Mouse (Mus musculus) megakaryocyte, adult 5-6 weeks (primary cell): Measurements from ENCODE around the gene Selenos. TPM values are rescaled to one million over a fixed set of nuclear protein-coding genes. Genes with fewer than 3 reads are reported as not detected.

ENCODE experiments used
- ATAC-seq: 2 replicates; pipeline ENCODE4 v1.8.0; 2016; ENCODE audit warnings: mild to moderate bottlenecking, inconsistent platforms; ENCODE audit not compliant: poor library complexity, severe bottlenecking
- total RNA-seq, 2 experiments: library from RNA; stranded (forward) in 1 of 2; stranded (reverse) in 1 of 2; fragments of 153-499, 151-499 nt in 1 of 2; fragments of 221-1000, 200-1000 nt in 1 of 2; gene quantifications; 2 replicates each; pipeline versions ENCODE4 v1.2.3 to v1.2.4; 2015 to 2017

Selenos gene
- total RNA-seq, 2 experiments from 2014 or later: 84.5 to 122 TPM

- ATAC-seq: no peak
Measured at GRCm38 (mm10) chr7:66083757-66084156, 4.3 kb downstream of the Selenos start.

DNA sequence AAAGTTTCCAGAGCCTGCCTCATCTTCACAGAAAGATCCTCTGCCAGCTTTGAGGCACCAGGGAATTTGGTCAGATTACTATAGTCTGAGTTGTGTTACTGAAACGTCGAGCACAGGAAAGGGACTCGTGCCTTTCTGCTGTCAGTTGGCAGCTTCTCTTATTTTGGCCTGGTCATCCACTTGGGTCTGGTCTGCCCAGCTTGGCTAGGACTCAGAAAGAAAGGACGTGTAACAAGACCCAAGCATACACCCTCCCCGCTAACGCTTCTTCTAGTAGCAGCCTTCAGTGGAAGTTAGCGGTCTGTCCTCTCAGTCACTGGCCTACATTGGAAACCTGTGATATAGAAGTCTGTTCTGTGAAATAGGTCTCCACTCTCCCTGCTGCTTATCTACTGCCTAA, 5.1 kb downstream of the Selenos start:
- no peak for ATAC-seq

GRCm38 (mm10) chr7:66087652-66088051, 8.2 kb downstream of the Selenos start:
- ATAC-seq: no peak

DNA sequence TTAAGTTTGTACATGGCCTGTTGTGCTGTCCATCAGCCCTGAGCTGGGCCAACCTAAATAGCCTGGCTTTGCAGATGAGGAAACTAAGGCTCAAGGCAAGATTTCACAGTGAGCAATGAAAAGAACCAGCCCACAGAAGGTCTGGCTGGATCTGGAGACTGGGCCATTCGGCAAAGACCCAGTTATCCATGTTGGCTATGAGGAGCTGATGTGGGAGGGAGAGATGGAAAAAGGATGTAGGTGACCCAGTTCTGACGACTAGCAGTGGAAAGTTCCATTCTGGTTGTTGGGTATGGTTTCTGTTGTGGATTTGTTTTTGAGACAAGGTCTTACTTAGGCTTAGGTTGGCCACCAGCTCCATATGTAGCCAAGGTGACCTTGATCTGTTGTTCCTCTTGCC, 8.6 kb downstream of the Selenos start:
- ATAC-seq: no peak

- no peak for ATAC-seq
Measured at GRCm38 (mm10) chr7:66090676-66091190, 11.3 kb downstream of the Selenos start.

DNA sequence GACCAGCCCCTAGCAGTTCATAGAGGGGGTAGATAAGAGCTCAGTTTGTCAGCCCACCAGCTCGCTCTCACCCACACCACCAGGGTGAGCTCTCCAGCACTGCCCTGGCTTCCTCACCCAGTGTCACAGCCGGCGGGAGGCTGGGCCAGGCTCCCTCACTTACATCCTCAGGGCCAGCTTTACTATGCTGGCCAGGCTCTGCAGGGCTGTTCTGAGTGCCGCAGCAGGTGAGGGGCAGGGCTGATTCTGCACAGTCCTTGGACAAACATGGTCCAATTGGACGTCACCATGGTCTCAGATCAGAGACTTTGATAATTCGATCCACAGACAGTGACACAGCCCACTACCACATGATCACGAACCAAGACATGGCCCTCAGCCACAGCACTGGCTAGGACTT, 12.1 kb downstream of the Selenos start:
- ATAC-seq: no peak

DNA sequence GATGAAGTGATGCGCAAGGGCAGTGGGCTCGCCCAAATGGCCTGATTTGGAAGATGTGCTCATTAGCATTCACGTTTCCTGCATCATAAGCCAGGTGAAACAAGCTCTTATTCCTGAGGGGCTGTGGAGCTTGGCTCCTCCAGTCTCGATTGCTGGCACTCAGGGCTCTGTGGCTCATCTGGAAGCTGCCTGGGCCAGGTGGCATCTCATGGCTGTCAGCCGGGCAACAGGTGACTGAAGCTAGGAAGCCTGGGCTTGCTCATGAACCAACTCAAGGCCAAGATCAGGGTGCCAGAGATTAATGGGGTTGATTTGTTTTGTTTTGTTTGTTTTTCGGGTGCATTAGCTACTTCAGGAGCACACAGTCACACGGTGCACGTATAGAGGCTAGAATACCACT, 13.2 kb downstream of the Selenos start:
- ATAC-seq: no peak

DNA sequence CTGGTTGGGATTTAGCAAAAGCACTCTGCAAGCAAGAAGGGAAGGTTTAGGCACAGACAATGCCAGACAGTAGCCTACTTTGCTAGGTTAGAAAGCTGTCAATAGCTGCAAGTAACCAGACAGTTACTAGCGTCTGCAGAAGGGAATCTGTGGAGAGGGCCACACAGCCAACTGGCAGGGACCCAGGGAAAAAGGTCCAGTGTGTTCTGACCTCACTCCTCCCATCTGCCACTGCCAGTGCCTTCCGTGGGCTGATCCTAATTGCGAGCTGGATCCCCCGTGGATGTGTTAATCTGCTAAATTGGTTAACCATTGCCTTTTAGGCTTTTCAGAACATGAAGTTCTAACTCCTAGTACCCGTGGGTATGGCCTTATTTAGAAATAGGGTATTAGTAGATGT, 14.7 kb downstream of the Selenos start:
- ATAC-seq: no peak

DNA sequence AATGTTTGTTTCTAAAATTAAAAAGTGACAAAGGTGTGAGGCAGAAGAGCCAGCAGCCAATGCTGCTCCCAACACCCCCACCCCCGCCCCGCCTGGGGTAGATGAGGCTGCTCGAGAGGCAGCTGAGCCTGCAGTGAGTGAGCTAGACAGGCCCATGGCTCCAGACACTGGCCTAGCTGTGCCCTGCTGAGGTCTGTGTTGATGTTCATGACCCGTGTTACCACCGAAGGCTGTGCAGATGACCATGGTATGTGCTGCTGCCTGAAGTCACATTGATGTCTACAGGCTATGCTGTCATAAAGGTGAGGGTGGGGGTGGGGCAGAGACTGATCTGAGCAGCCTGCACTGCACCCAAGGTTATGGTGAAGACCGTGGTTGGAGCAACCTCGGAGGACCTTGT, 19.4 kb downstream of the Selenos start:
- no peak for ATAC-seq

DNA sequence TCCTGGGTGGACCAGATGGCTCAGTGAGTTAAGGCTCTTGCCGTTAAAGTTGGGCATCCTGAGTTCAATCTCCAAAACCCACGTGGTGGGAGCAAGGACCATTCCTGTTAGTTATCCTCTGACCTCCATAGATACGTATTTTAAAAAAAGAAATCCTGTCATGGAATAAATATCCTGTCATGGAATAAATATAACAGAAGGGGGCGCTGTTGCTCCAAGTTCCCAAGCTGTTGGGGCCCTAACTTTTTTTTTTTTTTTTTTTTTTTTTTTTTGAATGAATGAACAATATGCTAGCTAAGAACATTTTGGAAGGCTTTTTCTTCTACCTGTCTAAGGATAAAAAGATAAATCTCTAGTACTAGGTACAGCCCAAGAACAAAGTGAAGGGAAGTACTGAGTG, 22.4 kb downstream of the Selenos start:
- peak; percentile 70 for ATAC-seq

GRCm38 (mm10) chr7:66104531-66104930, 25.1 kb downstream of the Selenos start:
- ATAC-seq: no peak

GRCm38 (mm10) chr7:66105771-66106170, 26.3 kb downstream of the Selenos start:
- no peak for ATAC-seq

GRCm38 (mm10) chr7:66106581-66107056, 27.2 kb downstream of the Selenos start:
- ATAC-seq: no peak

GRCm38 (mm10) chr7:66107206-66107605, 27.8 kb downstream of the Selenos start:
- no peak for ATAC-seq

GRCm38 (mm10) chr7:66107930-66108329, 28.5 kb downstream of the Selenos start:
- no peak for ATAC-seq

DNA sequence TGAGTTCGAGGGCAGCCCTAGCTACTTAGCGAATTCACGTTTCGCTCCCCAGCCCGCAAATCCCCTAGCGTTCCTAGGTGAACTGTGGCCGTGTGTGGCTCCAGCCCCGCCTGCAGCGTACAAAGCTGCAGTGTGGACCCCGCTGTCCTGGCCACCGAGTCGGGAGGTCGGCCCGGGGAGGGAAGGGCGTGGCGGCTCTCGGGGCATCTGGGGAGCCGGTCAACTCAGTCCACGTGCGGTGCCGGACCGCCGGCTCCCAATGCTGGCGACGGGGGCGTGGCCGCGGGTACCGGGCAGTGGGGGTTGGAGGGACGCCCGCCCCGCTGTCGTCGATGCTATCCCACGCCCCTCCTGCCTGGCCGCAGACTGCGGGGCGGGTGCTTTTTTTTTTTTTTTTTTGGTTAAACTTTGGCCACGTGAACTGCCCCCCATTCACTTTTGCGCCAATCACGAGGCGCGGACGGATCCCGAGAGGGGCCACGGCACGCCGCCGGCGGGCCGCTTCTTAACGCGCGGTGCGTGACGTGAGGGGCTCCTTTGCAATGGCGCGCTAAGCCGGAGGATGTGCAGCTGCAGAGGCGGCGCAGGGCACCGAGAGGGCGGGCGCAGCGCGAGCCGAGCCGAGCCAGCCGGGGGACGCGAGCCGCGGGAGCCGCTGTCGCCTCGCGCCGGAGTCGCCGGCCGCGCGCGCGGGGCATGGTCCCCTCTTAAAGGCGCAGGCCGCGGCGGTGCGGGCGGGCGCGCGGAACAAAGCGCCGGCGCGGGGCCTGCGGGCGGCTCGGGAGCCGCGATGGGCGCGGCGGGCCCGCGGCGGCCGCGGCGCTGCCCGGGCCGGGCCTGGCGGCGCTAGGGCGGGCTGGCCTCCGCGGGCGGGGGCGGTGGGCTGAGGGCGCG, 29.8 kb downstream of the Selenos start, which contains the start of gene Chsy1:
Gene Chsy1 (plus strand): TSS at position 555 of the 894 bp plus-strand sequence.
- peak; percentile 74 for ATAC-seq

- ATAC-seq: 0 out of 2 replicates have a peak, but pooled peaks have one; percentile 3
Measured at GRCm38 (mm10) chr7:66109855-66110635, 30.6 kb downstream of the Selenos start.

DNA sequence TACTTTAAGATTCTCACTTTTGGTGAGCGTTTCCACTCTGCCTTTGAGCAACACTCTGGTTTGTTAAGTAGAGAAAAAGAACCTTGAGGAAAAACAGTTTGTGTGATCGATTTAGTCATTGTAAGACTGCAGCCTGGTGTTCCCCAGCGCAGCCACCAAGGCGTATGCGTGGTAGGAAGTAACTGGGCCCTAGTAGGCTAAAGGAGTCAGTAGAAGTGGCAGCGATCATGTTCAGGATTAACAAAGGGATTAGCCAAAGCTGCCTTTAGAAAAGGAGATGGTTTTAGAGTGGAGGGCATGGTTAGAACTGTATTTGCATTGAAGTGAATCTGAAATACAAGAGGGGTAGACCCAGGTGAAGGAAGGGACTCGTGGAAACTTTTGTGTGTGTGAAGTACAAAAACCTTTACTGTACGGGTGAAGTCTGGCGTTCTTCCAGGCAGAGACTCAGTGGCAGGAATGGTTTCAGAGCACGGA, 31.2 kb downstream of the Selenos start:
- ATAC-seq: peak; percentile 28; the same call in 1 of the 2 replicates

- ATAC-seq: no peak
Measured at GRCm38 (mm10) chr7:66111211-66111610, 31.8 kb downstream of the Selenos start.

GRCm38 (mm10) chr7:66113561-66113960, 34.1 kb downstream of the Selenos start:
- ATAC-seq: no peak

DNA sequence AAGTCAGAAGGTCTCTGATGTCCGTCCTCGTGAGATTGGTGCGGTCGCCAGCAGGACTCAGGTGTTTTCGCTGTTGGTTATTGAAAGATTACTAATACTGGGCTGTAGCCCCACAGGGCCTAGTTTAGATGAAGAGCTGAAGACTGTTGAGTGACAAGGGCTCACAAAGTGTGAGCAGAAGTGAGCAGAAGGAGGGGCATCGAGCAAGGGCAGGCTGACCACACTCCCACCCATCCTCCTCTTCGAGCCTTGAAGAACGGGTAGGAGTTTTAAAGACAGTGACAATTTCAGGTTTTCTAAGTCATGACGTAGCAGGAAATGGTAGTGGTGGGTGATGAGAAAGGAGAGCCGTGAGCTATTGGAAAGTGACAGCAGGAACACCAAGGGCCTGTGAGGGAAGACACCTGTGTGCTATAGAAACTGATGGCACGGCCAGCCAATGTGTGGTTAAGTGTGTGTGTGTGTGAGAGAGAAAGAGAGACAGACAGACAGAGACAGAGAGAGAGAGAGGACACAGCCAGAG, 36.4 kb downstream of the Selenos start:
- ATAC-seq: peak; percentile 36
